Mouse (Mus musculus): Measurements from ENCODE around the gene Pmf1.

- TF ChIP-seq CTCF (IDR thresholded peaks at IDR 0.05; ENCODE audit: borderline replicate concordance, insufficient read depth, low read depth, low read length) (no peak), POLR2A (IDR thresholded peaks at IDR 0.05; ENCODE audit: borderline replicate concordance, insufficient read depth, low read length) (no peak)
Observed at GRCm38 (mm10) chr3:88425330-88425689, 15.2 kb upstream of the Pmf1 start.
